Mouse (Mus musculus) layer of hippocampus, postnatal 14 days (tissue): Measurements from ENCODE around the gene Ndufb7. TPM values are rescaled to one million over a fixed set of nuclear protein-coding genes. Genes with fewer than 3 reads are reported as not detected.
"Not testable (repeated sequence)": the region's sequence is repeated elsewhere in the genome, so short reads cannot be mapped to it uniquely, and the experiment has no call there.

ENCODE experiments used
- DNase-seq, 2 experiments: peaks; one replicate each; pipeline ENCODE4 v3.0.0; 2021 to 2022; ENCODE audit warnings: low spot score in 2 of 2, mixed read lengths in 1 of 2
- total RNA-seq, 2 experiments: library from RNA; stranded (reverse); gene quantifications; 2 replicates each; pipeline ENCODE4 v1.2.3; 2021

The Ndufb7 gene
- total RNA-seq, 2 experiments from 2014 or later, result 152 to 158 TPM

GRCm38 (mm10) chr8:83575561-83576515 lies 9.4 kb downstream of the Ndufb7 start:
- peak; percentile 11 to 12 for DNase-seq

GRCm38 (mm10) chr8:83576516-83576895 lies 10.0 kb downstream of the Ndufb7 start:
- DNase-seq, result no peak

- peak in 1 of 2 experiments; percentile 4 for DNase-seq
Measured at GRCm38 (mm10) chr8:83576921-83577320, 10.4 kb downstream of the Ndufb7 start.

- DNase-seq, result no peak
Measured at GRCm38 (mm10) chr8:83577384-83577791, 10.9 kb downstream of the Ndufb7 start.

GRCm38 (mm10) chr8:83578131-83579055 lies 11.9 kb downstream of the Ndufb7 start:
- peak in 1 of 2 experiments; percentile 4 for DNase-seq

- no peak for DNase-seq
Measured at GRCm38 (mm10) chr8:83579676-83580075, 13.2 kb downstream of the Ndufb7 start.

- no peak for DNase-seq
Measured at GRCm38 (mm10) chr8:83580826-83581225, 14.4 kb downstream of the Ndufb7 start.

- no peak for DNase-seq
Measured at GRCm38 (mm10) chr8:83582226-83582625, 15.8 kb downstream of the Ndufb7 start.

GRCm38 (mm10) chr8:83583236-83583635 lies 16.8 kb downstream of the Ndufb7 start:
- no peak for DNase-seq

GRCm38 (mm10) chr8:83584771-83585170 lies 18.3 kb downstream of the Ndufb7 start:
- DNase-seq, result no peak

- no peak for DNase-seq
Measured at GRCm38 (mm10) chr8:83585333-83585732, 18.9 kb downstream of the Ndufb7 start.

- DNase-seq, result no peak
Measured at GRCm38 (mm10) chr8:83587644-83588043, 21.2 kb downstream of the Ndufb7 start.

GRCm38 (mm10) chr8:83588886-83589285 lies 22.4 kb downstream of the Ndufb7 start:
- no peak for DNase-seq

GRCm38 (mm10) chr8:83590488-83591023 lies 24.1 kb downstream of the Ndufb7 start:
- no peak for DNase-seq

GRCm38 (mm10) chr8:83592682-83593081 lies 26.2 kb downstream of the Ndufb7 start:
- no peak for DNase-seq

GRCm38 (mm10) chr8:83593325-83594166 lies 27.1 kb downstream of the Ndufb7 start:
- DNase-seq, result no peak

- DNase-seq, result peak; percentile 93 to 98
Measured at GRCm38 (mm10) chr8:83594167-83595049, 27.9 kb downstream of the Ndufb7 start.

- not testable (repeated sequence) for DNase-seq
Measured at GRCm38 (mm10) chr8:83595050-83595345, 28.5 kb downstream of the Ndufb7 start.

- DNase-seq, result no peak
Measured at GRCm38 (mm10) chr8:83596369-83596768, 29.9 kb downstream of the Ndufb7 start.

- no peak for DNase-seq
Measured at GRCm38 (mm10) chr8:83598146-83598545, 31.7 kb downstream of the Ndufb7 start.
